Mouse (Mus musculus): ENCODE data around the gene Tmtc2. TPM values are rescaled to one million over a fixed set of nuclear protein-coding genes. Genes with fewer than 3 reads are reported as not detected.

The Tmtc2 gene
- polyA plus RNA-seq, 1 experiment, result 1.1 TPM

GRCm38 (mm10) chr10:105345920-105346319 lies 228.3 kb downstream of the Tmtc2 start:
- no peak overlapping the region for H3K9ac ChIP-seq (ENCODE audit: low read depth, poor library complexity, severe bottlenecking)
- no peaks in the 10 kb centered on the region for H3K36me3 ChIP-seq (ENCODE audit: control insufficient read depth, insufficient read depth, low read length, poor library complexity, severe bottlenecking)
- no peaks in the 10 kb centered on the region for H3K9me3 ChIP-seq (replicated peaks; ENCODE audit: control insufficient read depth, insufficient read depth, low read length, poor library complexity, severe bottlenecking)
- TF ChIP-seq POLR2A (IDR thresholded peaks at IDR 0.05; ENCODE audit: insufficient read depth, low read length) (no peak), CTCF (IDR thresholded peaks at IDR 0.05; ENCODE audit: low read depth, low read length) (no peak), EP300 (IDR thresholded peaks at IDR 0.05; ENCODE audit: insufficient read depth, low read depth, low read length) (no peak)
- no peak overlapping the region for H3K27ac ChIP-seq (ENCODE audit: insufficient read depth, low read length)
- H3K4me3 ChIP-seq (ENCODE audit: low read depth, low read length), result no peak overlapping the region
- no peaks in the 10 kb centered on the region for H3K4me1 ChIP-seq (ENCODE audit: control insufficient read depth, insufficient read depth, low read length)
- H3K27me3 ChIP-seq (ENCODE audit: control insufficient read depth, insufficient read depth, low read length, poor library complexity, severe bottlenecking), result no peaks in the 10 kb centered on the region

- Histone ChIP-seq H3K4me3 (ENCODE audit: low read depth, low read length) (no peak overlapping the region), H3K36me3 (ENCODE audit: control insufficient read depth, insufficient read depth, low read length, poor library complexity, severe bottlenecking) (no peaks in the 10 kb centered on the region), H3K9ac (ENCODE audit: low read depth, poor library complexity, severe bottlenecking) (no peak overlapping the region), H3K27me3 (ENCODE audit: control insufficient read depth, insufficient read depth, low read length, poor library complexity, severe bottlenecking) (no peaks in the 10 kb centered on the region), H3K27ac (ENCODE audit: insufficient read depth, low read length) (no peak overlapping the region), H3K4me1 (ENCODE audit: control insufficient read depth, insufficient read depth, low read length) (no peaks in the 10 kb centered on the region), H3K9me3 (replicated peaks; ENCODE audit: control insufficient read depth, insufficient read depth, low read length, poor library complexity, severe bottlenecking) (no peaks in the 10 kb centered on the region)
- no peak for TF ChIP-seq CTCF (IDR thresholded peaks at IDR 0.05; ENCODE audit: low read depth, low read length)
- no peak for TF ChIP-seq EP300 (IDR thresholded peaks at IDR 0.05; ENCODE audit: insufficient read depth, low read depth, low read length)
- no peak for TF ChIP-seq POLR2A (IDR thresholded peaks at IDR 0.05; ENCODE audit: insufficient read depth, low read length)
Measured at GRCm38 (mm10) chr10:105332856-105333255, 241.4 kb downstream of the Tmtc2 start.

- Histone ChIP-seq H3K9ac (ENCODE audit: low read depth, poor library complexity, severe bottlenecking) (no peak overlapping the region), H3K9me3 (replicated peaks; ENCODE audit: control insufficient read depth, insufficient read depth, low read length, poor library complexity, severe bottlenecking) (no peaks in the 10 kb centered on the region), H3K4me3 (ENCODE audit: low read depth, low read length) (no peak overlapping the region), H3K36me3 (ENCODE audit: control insufficient read depth, insufficient read depth, low read length, poor library complexity, severe bottlenecking) (no peaks in the 10 kb centered on the region), H3K4me1 (ENCODE audit: control insufficient read depth, insufficient read depth, low read length) (no peaks in the 10 kb centered on the region), H3K27ac (ENCODE audit: insufficient read depth, low read length) (no peak overlapping the region), H3K27me3 (ENCODE audit: control insufficient read depth, insufficient read depth, low read length, poor library complexity, severe bottlenecking) (no peaks in the 10 kb centered on the region)
- no peak for TF ChIP-seq EP300 (IDR thresholded peaks at IDR 0.05; ENCODE audit: insufficient read depth, low read depth, low read length)
- no peak for TF ChIP-seq CTCF (IDR thresholded peaks at IDR 0.05; ENCODE audit: low read depth, low read length)
- no peak for TF ChIP-seq POLR2A (IDR thresholded peaks at IDR 0.05; ENCODE audit: insufficient read depth, low read length)
Measured at GRCm38 (mm10) chr10:105330327-105330726, 243.9 kb downstream of the Tmtc2 start.

- H3K36me3 ChIP-seq (ENCODE audit: control insufficient read depth, insufficient read depth, low read length, poor library complexity, severe bottlenecking), result no peaks in the 10 kb centered on the region
- H3K27me3 ChIP-seq (ENCODE audit: control insufficient read depth, insufficient read depth, low read length, poor library complexity, severe bottlenecking), result no peaks in the 10 kb centered on the region
- H3K9ac ChIP-seq (ENCODE audit: low read depth, poor library complexity, severe bottlenecking), result no peak overlapping the region
- no peak overlapping the region for H3K4me3 ChIP-seq (ENCODE audit: low read depth, low read length)
- TF ChIP-seq CTCF (IDR thresholded peaks at IDR 0.05; ENCODE audit: low read depth, low read length), result no peak
- TF ChIP-seq POLR2A (IDR thresholded peaks at IDR 0.05; ENCODE audit: insufficient read depth, low read length), result no peak
- no peak for TF ChIP-seq EP300 (IDR thresholded peaks at IDR 0.05; ENCODE audit: insufficient read depth, low read depth, low read length)
- no peaks in the 10 kb centered on the region for H3K4me1 ChIP-seq (ENCODE audit: control insufficient read depth, insufficient read depth, low read length)
- H3K9me3 ChIP-seq (replicated peaks; ENCODE audit: control insufficient read depth, insufficient read depth, low read length, poor library complexity, severe bottlenecking), result no peaks in the 10 kb centered on the region
- no peak overlapping the region for H3K27ac ChIP-seq (ENCODE audit: insufficient read depth, low read length)
Measured at GRCm38 (mm10) chr10:105323646-105324192, 250.5 kb downstream of the Tmtc2 start.

GRCm38 (mm10) chr10:105319299-105320057 lies 254.8 kb downstream of the Tmtc2 start:
- TF ChIP-seq POLR2A (IDR thresholded peaks at IDR 0.05; ENCODE audit: insufficient read depth, low read length), result no peak
- no peak for TF ChIP-seq CTCF (IDR thresholded peaks at IDR 0.05; ENCODE audit: low read depth, low read length)
- TF ChIP-seq EP300 (IDR thresholded peaks at IDR 0.05; ENCODE audit: insufficient read depth, low read depth, low read length), result no peak
- H3K4me3 ChIP-seq (ENCODE audit: low read depth, low read length), result no peak overlapping the region
- no peak overlapping the region for H3K27ac ChIP-seq (ENCODE audit: insufficient read depth, low read length)
- H3K4me1 ChIP-seq (ENCODE audit: control insufficient read depth, insufficient read depth, low read length), result no peaks in the 10 kb centered on the region
- no peaks in the 10 kb centered on the region for H3K9me3 ChIP-seq (replicated peaks; ENCODE audit: control insufficient read depth, insufficient read depth, low read length, poor library complexity, severe bottlenecking)
- H3K27me3 ChIP-seq (ENCODE audit: control insufficient read depth, insufficient read depth, low read length, poor library complexity, severe bottlenecking), result no peaks in the 10 kb centered on the region
- H3K9ac ChIP-seq (ENCODE audit: low read depth, poor library complexity, severe bottlenecking), result no peak overlapping the region
- H3K36me3 ChIP-seq (ENCODE audit: control insufficient read depth, insufficient read depth, low read length, poor library complexity, severe bottlenecking), result no peaks in the 10 kb centered on the region

GRCm38 (mm10) chr10:105318869-105319268 lies 255.4 kb downstream of the Tmtc2 start:
- H3K4me1 ChIP-seq (ENCODE audit: control insufficient read depth, insufficient read depth, low read length), result no peaks in the 10 kb centered on the region
- TF ChIP-seq CTCF (IDR thresholded peaks at IDR 0.05; ENCODE audit: low read depth, low read length), result no peak
- TF ChIP-seq POLR2A (IDR thresholded peaks at IDR 0.05; ENCODE audit: insufficient read depth, low read length), result no peak
- TF ChIP-seq EP300 (IDR thresholded peaks at IDR 0.05; ENCODE audit: insufficient read depth, low read depth, low read length), result no peak
- no peak overlapping the region for H3K9ac ChIP-seq (ENCODE audit: low read depth, poor library complexity, severe bottlenecking)
- H3K9me3 ChIP-seq (replicated peaks; ENCODE audit: control insufficient read depth, insufficient read depth, low read length, poor library complexity, severe bottlenecking), result no peaks in the 10 kb centered on the region
- H3K27me3 ChIP-seq (ENCODE audit: control insufficient read depth, insufficient read depth, low read length, poor library complexity, severe bottlenecking), result no peaks in the 10 kb centered on the region
- H3K27ac ChIP-seq (ENCODE audit: insufficient read depth, low read length), result no peak overlapping the region
- H3K36me3 ChIP-seq (ENCODE audit: control insufficient read depth, insufficient read depth, low read length, poor library complexity, severe bottlenecking), result no peaks in the 10 kb centered on the region
- H3K4me3 ChIP-seq (ENCODE audit: low read depth, low read length), result no peak overlapping the region

All from ES-Bruce4 (cell line).